Mouse (Mus musculus): ENCODE measurements around the gene Spata20.

- TF ChIP-seq POLR2A (IDR thresholded peaks at IDR 0.05; ENCODE audit: borderline replicate concordance, low read depth, low read length), result no peak
- no peak for TF ChIP-seq CTCF (IDR thresholded peaks at IDR 0.05; ENCODE audit: low read depth, low read length)
These were observed 5.7 kb upstream of the Spata20 start for GRCm38 (mm10) chr11:94491749-94492099.
